Mouse (Mus musculus) erythroblast, embryonic 14.5 days (primary cell): Measurements from ENCODE around the gene Dus1l.

Experiments used
- GATA1 ChIP-seq: IDR thresholded peaks from 2 replicates; pipeline ENCODE4 v1.6.1; 2012; ENCODE audit warnings: low read length, inconsistent platforms, mixed read lengths
- TAL1 ChIP-seq: IDR thresholded peaks from 3 replicates; pipeline ENCODE4 v1.6.1; 2012; ENCODE audit warnings: low read length, inconsistent platforms, mixed read lengths

DNA sequence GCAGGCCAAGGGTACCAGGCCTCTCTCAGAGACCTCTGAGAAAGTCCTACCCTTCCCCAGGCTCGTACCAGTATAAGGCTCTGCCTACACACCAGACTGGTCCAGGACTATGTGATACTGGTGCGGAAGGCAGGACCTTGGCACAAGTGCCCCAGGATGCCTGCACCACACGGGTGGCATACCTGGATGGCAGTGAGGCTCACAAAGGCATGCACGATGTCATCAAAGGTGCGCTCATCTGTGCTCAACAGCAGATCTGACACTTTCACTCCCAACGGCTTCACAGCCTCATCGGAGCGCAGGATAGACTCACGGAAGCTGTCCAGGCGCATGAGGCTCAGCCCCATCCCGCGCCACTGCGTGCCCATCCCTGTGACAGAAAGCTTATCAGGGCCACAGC, 22.0 kb upstream of the Dus1l start:
- no peak for TF ChIP-seq GATA1
- no peak for TF ChIP-seq TAL1
